Mouse (Mus musculus) neural tube, embryonic 11.5 days (tissue): ENCODE measurements around the gene Prtn3. TPM values are rescaled to one million over a fixed set of nuclear protein-coding genes. Genes with fewer than 3 reads are reported as not detected.

Experiments used
- ATAC-seq: fragments of 200-750 bp; cut with Nextera tagmentation; 2 replicates; pipeline ENCODE4 v1.8.0; 2017; ENCODE audit warnings: moderate number of reproducible peaks, mild to moderate bottlenecking, moderate TSS enrichment, moderate library complexity; ENCODE audit not compliant: insufficient read depth, low FRiP score, low TSS enrichment
- DNase-seq: peaks from one replicate; pipeline ENCODE4 v3.0.0-alpha.2; 2015; ENCODE audit warnings: low spot score
- H3K27ac ChIP-seq: fragments of 300-500 bp; sonication (generic); 2 replicates; pipeline ENCODE4 v1.5.1; 2014; ENCODE audit warnings: low read depth, mild to moderate bottlenecking, low read length
- H3K27me3 ChIP-seq: fragments of 300-500 bp; sonication (generic); 2 replicates; pipeline ENCODE4 v1.6.1; 2014; ENCODE audit warnings: mild to moderate bottlenecking, low read length, mixed read lengths; ENCODE audit not compliant: control insufficient read depth, insufficient read depth
- H3K36me3 ChIP-seq: fragments of 300-500 bp; sonication (generic); 2 replicates; pipeline ENCODE4 v1.6.1; 2014; ENCODE audit warnings: mild to moderate bottlenecking, low read length, moderate library complexity, mixed read lengths; ENCODE audit not compliant: control insufficient read depth, insufficient read depth
- H3K4me1 ChIP-seq: fragments of 300-500 bp; sonication (generic); 2 replicates; pipeline ENCODE4 v1.6.1; 2014; ENCODE audit warnings: low read length, mixed read lengths; ENCODE audit not compliant: control insufficient read depth, insufficient read depth
- H3K4me2 ChIP-seq: fragments of 300-500 bp; sonication (generic); 2 replicates; pipeline ENCODE4 v1.6.1; 2014; ENCODE audit warnings: low read depth, mild to moderate bottlenecking, moderate library complexity
- H3K4me3 ChIP-seq: fragments of 300-500 bp; sonication (generic); 2 replicates; pipeline ENCODE4 v1.5.1; 2014; ENCODE audit warnings: low read depth, low read length
- H3K9ac ChIP-seq: fragments of 300-500 bp; sonication (generic); 2 replicates; pipeline ENCODE4 v1.6.1; 2014; ENCODE audit warnings: mild to moderate bottlenecking, low read length
- H3K9me3 ChIP-seq: fragments of 300-500 bp; sonication (generic); 2 replicates; pipeline ENCODE4 v1.6.1; 2016; ENCODE audit warnings: low read length; ENCODE audit not compliant: control insufficient read depth
- WGBS: fragments of 180-500 bp; shearing (Covaris S2); extraction: QIAGEN DNeasy Blood & Tissue Kit; methylation state at CpG from one replicate; pipeline ENCODE4 v1.1.7; 2014; 5-methylcytosine and 5-hydroxymethylcytosine counted together
- polyA plus RNA-seq: library from polyadenylated mRNA; unstranded; fragments of >200 nt; fragmentation: Nextera tagmentation; extraction: Ambion mirVana; gene quantifications from 2 replicates; pipeline ENCODE4 v1.2.1, GENCODE M21; 2014

Gene Prtn3
- polyA plus RNA-seq, 1 experiment from 2014 or later = 12.5 TPM

DNA sequence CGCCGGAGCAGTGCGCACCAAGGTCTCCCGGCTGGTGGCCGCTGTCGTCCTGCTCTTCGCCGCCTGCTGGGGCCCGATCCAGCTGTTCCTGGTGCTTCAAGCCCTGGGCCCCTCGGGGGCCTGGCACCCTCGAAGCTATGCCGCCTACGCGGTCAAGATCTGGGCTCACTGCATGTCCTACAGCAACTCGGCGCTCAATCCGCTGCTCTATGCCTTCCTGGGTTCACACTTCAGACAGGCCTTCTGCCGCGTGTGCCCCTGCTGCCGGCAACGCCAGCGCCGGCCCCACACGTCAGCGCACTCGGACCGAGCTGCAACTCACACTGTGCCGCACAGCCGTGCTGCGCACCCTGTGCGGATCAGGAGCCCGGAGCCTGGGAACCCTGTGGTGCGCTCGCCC, 47.3 kb downstream of the Prtn3 start:
- peak overlapping the region; percentile 34 for H3K4me2 ChIP-seq
- H3K27ac ChIP-seq = no peak overlapping the region
- H3K36me3 ChIP-seq = no peaks in the 10 kb centered on the region
- no peaks in the 10 kb centered on the region for H3K9me3 ChIP-seq
- H3K4me3 ChIP-seq = peak overlapping the region; percentile 22; the same call in 1 of the 2 replicates
- H3K9ac ChIP-seq = no peak overlapping the region
- H3K4me1 ChIP-seq = peaks cover 23% of the 10 kb centered on the region
- peaks cover 66% of the 10 kb centered on the region for H3K27me3 ChIP-seq
- ATAC-seq (no peak), DNase-seq (peak; percentile 44)
- WGBS = under 1% methylated on average over 34 of the region's 34 CpGs

DNA sequence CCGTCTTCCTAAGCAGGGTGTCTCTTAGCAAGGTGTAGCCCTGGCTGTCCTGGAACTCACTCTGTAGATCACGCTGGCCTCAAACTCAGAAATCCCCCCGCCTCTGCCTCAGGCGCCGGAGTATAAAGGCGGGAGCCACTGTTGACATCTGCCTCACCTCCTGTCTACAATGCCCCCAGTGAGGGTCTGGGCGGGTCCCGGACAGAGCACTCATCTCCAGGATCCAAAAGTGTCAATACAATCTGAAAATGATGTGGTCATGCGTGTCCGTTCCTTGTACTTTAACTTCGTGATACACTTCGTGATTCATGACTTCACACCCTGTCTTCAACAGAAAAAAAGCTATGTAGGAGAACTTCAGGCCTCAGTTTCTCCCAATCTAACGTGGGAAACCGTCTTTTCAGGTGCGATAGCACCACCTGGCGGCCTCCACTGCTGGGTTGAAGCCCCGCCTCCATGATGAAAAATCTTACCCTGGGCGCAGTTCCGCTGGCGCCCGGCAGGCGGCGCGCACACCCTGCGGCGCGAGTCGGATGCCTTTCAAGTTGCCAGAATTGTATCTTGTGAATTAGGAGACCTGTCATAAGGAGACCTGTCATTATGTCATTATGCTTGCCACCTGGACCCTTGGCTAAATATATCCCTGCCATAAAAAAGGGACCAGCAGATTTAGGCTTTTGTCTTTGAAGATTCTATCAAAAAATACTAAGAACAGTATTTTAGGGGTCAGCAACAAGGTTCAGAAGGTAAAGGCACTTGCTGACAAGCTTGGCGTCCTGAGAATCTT, 50.9 kb downstream of the Prtn3 start:
- DNase-seq (peak; percentile 89), ATAC-seq (no peak)
- no peak overlapping the region for H3K27ac ChIP-seq
- peaks cover 30% of the 10 kb centered on the region for H3K4me1 ChIP-seq
- 12% methylated on average over 29 of the region's 29 CpGs for WGBS
- H3K36me3 ChIP-seq = no peaks in the 10 kb centered on the region
- H3K9ac ChIP-seq = no peak overlapping the region
- no peak overlapping the region for H3K4me3 ChIP-seq
- H3K9me3 ChIP-seq = no peaks in the 10 kb centered on the region
- no peak overlapping the region for H3K4me2 ChIP-seq
- H3K27me3 ChIP-seq = peaks cover 35% of the 10 kb centered on the region

DNA sequence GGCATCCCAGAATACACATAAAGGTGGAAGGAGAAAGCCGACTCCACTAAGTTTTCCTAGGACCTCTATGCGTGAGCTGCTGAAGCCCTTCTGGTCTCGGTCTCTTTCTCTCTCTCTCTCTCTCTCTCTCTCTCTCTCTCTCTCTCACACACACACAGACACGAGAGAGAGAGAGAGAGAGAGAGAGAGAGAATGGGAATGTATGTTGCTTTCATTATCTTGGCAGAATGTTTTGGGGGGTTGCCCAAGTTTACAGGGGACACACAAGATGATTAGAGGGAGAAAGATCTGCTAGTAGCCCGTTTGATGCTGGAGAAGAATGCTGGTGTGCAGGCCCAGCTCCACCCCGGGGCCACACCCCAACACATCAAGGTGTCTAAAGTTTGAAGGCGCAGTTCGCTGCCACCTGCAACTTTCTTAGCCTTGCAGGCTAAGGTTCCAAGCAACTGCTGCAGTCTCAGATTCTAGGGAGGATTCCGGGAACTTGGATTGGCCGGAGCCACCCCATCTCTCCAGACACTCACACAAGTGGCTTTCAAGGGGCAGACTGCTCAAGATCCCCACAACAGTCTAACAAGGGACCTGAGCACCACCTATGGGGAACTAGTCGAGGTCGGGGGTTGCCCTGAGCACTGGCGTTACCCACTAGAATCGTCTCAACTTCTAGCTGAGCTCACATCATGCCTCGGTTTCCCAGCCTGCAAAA, 51.7 kb downstream of the Prtn3 start:
- no peak for DNase-seq
- Histone ChIP-seq H3K27ac (peak overlapping the region; percentile 49; the same call in 1 of the 2 replicates), H3K36me3 (peaks cover 2% of the 10 kb centered on the region; the same call in 1 of the 2 replicates), H3K9ac (peak overlapping the region; percentile 69), H3K4me2 (peak overlapping the region; percentile 56), H3K4me1 (peaks cover 25% of the 10 kb centered on the region), H3K27me3 (peaks cover 27% of the 10 kb centered on the region), H3K4me3 (peak overlapping the region; percentile 65), H3K9me3 (no peaks in the 10 kb centered on the region)
- ATAC-seq = no peak; the same call in 1 of the 2 replicates
- 15% methylated on average over 15 of the region's 15 CpGs for WGBS

DNA sequence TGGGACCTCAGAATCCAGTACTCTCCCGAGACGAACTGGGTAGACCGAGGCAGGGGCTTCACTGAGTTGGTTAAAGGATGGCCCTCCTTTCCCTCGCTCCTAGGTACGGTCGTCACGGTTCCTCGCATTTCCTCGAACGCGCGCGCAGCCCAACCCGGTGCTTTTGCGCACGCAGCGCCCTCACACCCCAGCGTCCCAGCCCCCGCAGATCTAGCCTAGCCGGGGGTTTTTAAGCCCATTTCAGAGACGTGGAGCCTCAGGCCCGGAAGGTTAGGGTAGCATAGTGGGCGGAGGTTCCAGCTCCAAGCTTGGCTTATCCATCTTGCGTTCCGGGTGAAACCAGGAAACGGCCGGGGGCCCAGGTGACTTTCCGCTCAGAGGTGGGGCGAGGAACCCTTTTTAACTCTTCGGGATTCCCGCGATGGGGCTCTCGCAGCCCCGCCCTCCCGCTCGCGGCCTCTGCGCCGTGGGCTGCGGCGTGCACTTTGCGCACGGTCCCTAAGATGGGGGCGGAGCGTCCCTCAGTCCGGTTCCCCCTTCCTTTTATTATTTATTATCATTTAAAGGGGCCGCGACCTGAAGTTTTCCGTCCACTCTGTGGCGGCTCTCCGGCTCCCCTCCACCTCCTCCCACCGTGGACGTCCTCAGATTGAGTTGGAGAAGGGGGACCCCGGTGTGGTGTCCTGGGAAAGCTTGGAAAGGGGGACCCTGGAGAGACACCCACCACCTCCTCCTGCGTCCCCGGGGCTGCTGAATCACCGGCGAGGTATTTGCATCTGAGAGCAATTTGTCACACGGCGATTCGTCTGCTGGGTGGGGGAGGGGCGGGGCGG, 52.4 kb downstream of the Prtn3 start, which contains the start of gene Arid3a:
Arid3a (plus strand) TSS at position 553 of the 833 bp plus-strand sequence.
- Histone ChIP-seq H3K27ac (peak within 1 kb of the TSS; percentile 86), H3K4me1 (peaks cover 23% of the 10 kb centered on the region), H3K27me3 (peaks cover 19% of the 10 kb centered on the region), H3K36me3 (peaks cover 2% of the 10 kb centered on the region; the same call in 1 of the 2 replicates), H3K9ac (peak within 1 kb of the TSS; percentile 74), H3K4me3 (peak within 1 kb of the TSS; percentile 65), H3K9me3 (no peaks in the 10 kb centered on the region), H3K4me2 (peak within 1 kb of the TSS; percentile 56)
- under 1% methylated on average over 63 of the region's 63 CpGs for WGBS
- ATAC-seq (peak; percentile 69), DNase-seq (peak; percentile 95)

DNA sequence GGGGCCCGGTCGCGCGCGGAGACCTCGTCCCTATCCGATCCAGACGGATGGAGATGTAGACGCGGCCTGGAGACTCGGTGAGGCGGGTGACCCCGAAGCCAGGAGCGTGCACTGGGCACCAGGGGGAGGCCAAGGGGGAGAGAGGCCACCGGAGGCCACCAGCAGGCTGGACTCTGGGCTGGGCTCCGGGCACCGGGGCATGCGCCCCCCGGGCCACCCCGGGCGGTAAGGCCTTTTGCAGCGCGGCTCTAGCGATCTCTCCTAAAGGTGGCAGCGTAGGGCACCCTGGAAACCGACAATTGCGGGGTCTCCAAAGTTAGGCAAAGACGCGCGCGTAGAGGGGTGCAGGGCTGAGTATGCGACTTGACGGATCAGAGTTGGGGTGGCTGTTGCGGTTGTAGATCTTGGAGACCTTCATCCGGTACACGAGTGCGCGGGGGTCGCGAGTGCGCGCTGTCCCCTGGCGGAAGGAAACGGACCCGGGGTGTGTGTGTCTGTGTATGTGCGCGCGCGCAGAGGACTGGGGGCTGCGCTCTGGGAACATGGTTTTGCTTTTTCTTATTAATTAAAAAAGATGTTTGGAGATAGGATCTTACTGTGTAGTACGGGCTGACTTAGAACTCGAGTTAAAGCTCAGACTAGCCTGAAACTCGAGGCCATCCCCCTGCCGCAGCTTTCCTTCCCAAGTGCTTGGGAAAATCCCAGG, 53.2 kb downstream of the Prtn3 start:
- peak overlapping the region; percentile 74 for H3K9ac ChIP-seq
- H3K9me3 ChIP-seq = no peaks in the 10 kb centered on the region
- H3K27me3 ChIP-seq = peaks cover 12% of the 10 kb centered on the region
- peaks cover 6% of the 10 kb centered on the region for H3K36me3 ChIP-seq
- ATAC-seq (peak; percentile 10), DNase-seq (peak; percentile 75)
- under 1% methylated on average over 54 of the region's 54 CpGs for WGBS
- peaks cover 26% of the 10 kb centered on the region for H3K4me1 ChIP-seq
- H3K4me3 ChIP-seq = peak overlapping the region; percentile 65
- peak overlapping the region; percentile 86 for H3K27ac ChIP-seq
- H3K4me2 ChIP-seq = peak overlapping the region; percentile 56

DNA sequence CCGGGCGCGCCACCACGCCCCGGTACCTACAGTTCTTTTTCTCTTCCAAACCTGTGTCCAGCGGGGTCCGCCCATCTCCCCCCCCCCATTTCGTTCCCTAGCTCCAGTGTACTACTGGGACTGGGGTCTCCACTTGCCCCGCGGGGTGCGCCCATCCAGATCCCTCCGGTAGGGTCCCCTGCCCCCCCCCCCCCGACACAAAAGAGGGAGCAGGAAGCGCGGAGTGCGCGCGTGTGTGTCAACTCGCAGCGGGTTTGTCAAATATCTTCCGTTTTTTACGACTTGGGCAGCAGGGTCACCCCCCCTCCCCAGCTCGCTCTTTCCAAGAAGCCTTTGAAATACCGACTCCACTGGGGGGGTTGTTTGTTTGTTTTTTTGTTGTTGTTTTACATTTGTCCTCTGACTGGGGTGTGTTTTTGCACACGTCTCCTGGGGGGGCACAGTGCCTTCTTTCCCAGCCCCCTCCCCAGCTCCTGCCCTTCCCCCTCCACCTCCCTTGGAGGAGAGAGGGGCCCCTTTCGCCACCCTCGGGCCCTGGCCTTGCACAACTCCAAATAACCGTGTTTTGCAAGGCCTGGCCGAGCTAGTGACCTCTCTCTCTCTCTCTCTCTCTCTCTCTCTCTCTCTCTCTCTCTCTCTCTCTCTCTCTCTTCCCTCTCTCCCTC, 53.9 kb downstream of the Prtn3 start:
- Histone ChIP-seq H3K27ac (peak overlapping the region; percentile 86), H3K4me3 (peak overlapping the region; percentile 65), H3K36me3 (peaks cover 6% of the 10 kb centered on the region), H3K9ac (peak overlapping the region; percentile 74), H3K27me3 (peaks cover 5% of the 10 kb centered on the region), H3K4me2 (peak overlapping the region; percentile 56), H3K4me1 (peaks cover 33% of the 10 kb centered on the region), H3K9me3 (no peaks in the 10 kb centered on the region)
- WGBS = 0% methylated on average over 28 of the region's 29 CpGs
- DNase-seq = peak; percentile 48
- ATAC-seq = no peak

DNA sequence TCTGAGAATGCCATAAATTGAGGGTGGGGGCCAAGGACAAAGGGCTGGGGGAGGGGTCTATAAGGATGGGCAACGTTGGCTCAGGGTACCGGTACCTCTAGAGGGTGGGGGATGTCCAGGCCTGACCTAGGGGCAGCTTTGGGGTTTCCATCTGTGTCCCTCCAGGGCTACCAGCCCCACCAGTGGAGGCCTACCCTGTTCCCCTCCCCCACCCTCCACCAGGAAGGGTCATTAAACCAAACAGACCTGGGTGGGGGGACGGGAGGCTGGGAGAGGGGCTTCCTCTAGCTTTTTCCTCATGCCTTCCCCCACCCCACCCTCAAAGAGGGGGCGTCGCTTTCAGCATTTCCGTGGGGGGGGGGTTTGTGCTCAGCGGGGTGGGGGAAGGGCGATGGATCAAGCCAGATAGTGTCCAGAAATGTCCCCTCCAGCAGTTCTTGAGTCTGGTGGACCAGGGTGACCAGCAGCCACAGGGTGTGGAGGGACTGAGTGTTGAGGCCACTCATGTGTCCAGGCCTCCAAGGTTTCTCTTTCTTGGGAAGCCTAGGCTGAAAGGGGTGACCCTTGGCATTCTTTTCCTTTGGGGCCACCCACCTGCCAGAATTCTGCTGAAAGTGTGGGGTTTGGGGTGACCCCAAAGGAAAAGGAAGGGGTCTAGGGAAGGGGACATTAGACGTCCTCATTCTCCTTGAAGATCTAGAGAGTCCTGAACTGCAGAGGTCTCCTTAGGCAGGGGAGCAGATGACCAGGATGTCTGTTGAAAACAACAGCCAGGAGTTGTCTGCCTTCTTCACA, 54.8 kb downstream of the Prtn3 start:
- WGBS = 17% methylated on average over 9 of the region's 9 CpGs
- Histone ChIP-seq H3K9me3 (no peaks in the 10 kb centered on the region), H3K4me1 (peaks cover 39% of the 10 kb centered on the region), H3K4me2 (peak overlapping the region; percentile 56), H3K36me3 (peaks cover 6% of the 10 kb centered on the region), H3K4me3 (peak overlapping the region; percentile 65), H3K9ac (peak overlapping the region; percentile 74), H3K27ac (peak overlapping the region; percentile 86), H3K27me3 (no peaks in the 10 kb centered on the region)
- ATAC-seq (no peak), DNase-seq (no peak)
